Mouse (Mus musculus) forebrain, postnatal 0 days (tissue): Measurements from ENCODE around the gene Stn1. TPM values are rescaled to one million over a fixed set of nuclear protein-coding genes. Genes with fewer than 3 reads are reported as not detected.

Source experiments
- ATAC-seq: fragments of 200-750 bp; cut with Nextera tagmentation; 2 replicates; pipeline ENCODE4 v1.8.0; 2017; ENCODE audit warnings: mild to moderate bottlenecking, moderate library complexity
- DNase-seq: peaks from one replicate; pipeline ENCODE4 v3.0.0-alpha.2; 2015
- H3K27ac ChIP-seq: fragments of 300-500 bp; sonication (generic); 2 replicates; pipeline ENCODE4 v1.5.1; 2014; ENCODE audit warnings: low read depth, mild to moderate bottlenecking, antibody characterized with exemption, low read length, moderate library complexity, mixed read lengths
- H3K27me3 ChIP-seq: fragments of 300-500 bp; sonication (generic); 2 replicates; pipeline ENCODE4 v1.6.1; 2014; ENCODE audit warnings: mild to moderate bottlenecking, low read length, mixed read lengths; ENCODE audit not compliant: insufficient read depth
- H3K36me3 ChIP-seq: fragments of 300-500 bp; sonication (generic); 2 replicates; pipeline ENCODE4 v1.6.1; 2014; ENCODE audit warnings: mild to moderate bottlenecking, moderate library complexity; ENCODE audit not compliant: insufficient read depth
- H3K4me1 ChIP-seq: fragments of 300-500 bp; sonication (generic); 2 replicates; pipeline ENCODE4 v1.6.1; 2014; ENCODE audit warnings: antibody characterized with exemption; ENCODE audit not compliant: insufficient read depth
- H3K4me2 ChIP-seq: fragments of 300-500 bp; sonication (generic); 2 replicates; pipeline ENCODE4 v1.6.1; 2014; ENCODE audit warnings: low read depth, mild to moderate bottlenecking, moderate library complexity
- H3K4me3 ChIP-seq: fragments of 300-500 bp; sonication (generic); 2 replicates; pipeline ENCODE4 v1.5.1; 2014; ENCODE audit warnings: low read depth, low read length, mixed read lengths
- H3K9ac ChIP-seq: fragments of 300-500 bp; sonication (generic); 2 replicates; pipeline ENCODE4 v1.6.1; 2014; ENCODE audit warnings: mild to moderate bottlenecking
- H3K9me3 ChIP-seq: fragments of 300-500 bp; sonication (generic); 2 replicates; pipeline ENCODE4 v1.6.1; 2016; ENCODE audit warnings: low read length
- CTCF ChIP-seq: sonication (generic); IDR thresholded peaks from 2 replicates; pipeline ENCODE4 v1.5.1; 2016; ENCODE audit warnings: antibody characterized with exemption, control low read depth, low read depth
- WGBS: fragments of 180-500 bp; shearing (Covaris S2); extraction: QIAGEN DNeasy Blood & Tissue Kit; methylation state at CpG from one replicate; pipeline ENCODE4 v1.1.7; 2014; 5-methylcytosine and 5-hydroxymethylcytosine counted together
- polyA plus RNA-seq: library from polyadenylated mRNA; unstranded; fragments of >200 nt; fragmentation: Nextera tagmentation; extraction: Ambion mirVana; gene quantifications from 2 replicates; pipeline ENCODE4 v1.2.1, GENCODE M21; 2015
- total RNA-seq: library from RNA; depleted of rRNA; stranded (reverse); fragments of >200 nt; gene quantifications from 2 replicates; pipeline ENCODE4 v1.2.3, GENCODE M21; 2014

Stn1 gene
- total and polyA plus RNA-seq, 2 experiments from 2014 or later = 19.6 to 20.9 TPM

GRCm38 (mm10) chr19:47510473-47511293 is 26.6 kb downstream of the Stn1 start:
- Histone ChIP-seq H3K4me2 (0 out of 2 replicates have a peak overlapping the region, but pooled peaks have one; percentile 5), H3K27ac (peak overlapping the region; percentile 30), H3K4me1 (no peaks in the 10 kb centered on the region), H3K9ac (0 out of 2 replicates have a peak overlapping the region, but pooled peaks have one; percentile 1), H3K9me3 (no peaks in the 10 kb centered on the region), H3K36me3 (peaks cover 22% of the 10 kb centered on the region; the same call in 1 of the 2 replicates), H3K27me3 (no peaks in the 10 kb centered on the region), H3K4me3 (no peak overlapping the region)
- whole genome bisulfite sequencing = 26% methylated on average over 25 of the region's 25 CpGs
- TF ChIP-seq CTCF = no peak
- ATAC-seq (peak; percentile 42; the same call in 1 of the 2 replicates), DNase-seq (no peak)

DNA sequence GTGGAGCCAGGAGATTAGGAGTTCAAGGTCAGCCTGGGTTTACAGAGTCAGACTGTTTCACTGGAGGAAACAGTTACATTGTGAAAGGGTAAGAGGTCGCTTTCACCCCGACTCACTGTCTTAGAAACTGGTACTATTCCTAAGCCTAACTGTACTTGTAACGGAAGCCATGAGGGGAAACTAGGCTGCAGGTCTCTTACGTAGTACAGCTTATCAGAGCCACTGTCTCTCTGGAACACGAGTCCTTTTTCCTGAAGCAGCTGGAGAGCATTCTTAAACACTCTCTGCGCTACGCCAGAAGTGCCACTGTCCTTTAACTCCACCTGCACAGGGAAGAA is 27.2 kb downstream of the Stn1 start:
- Histone ChIP-seq H3K9ac (0 out of 2 replicates have a peak overlapping the region, but pooled peaks have one; percentile 1), H3K4me2 (no peak overlapping the region), H3K27ac (no peak overlapping the region), H3K36me3 (peaks cover 17% of the 10 kb centered on the region; the same call in 1 of the 2 replicates), H3K9me3 (no peaks in the 10 kb centered on the region), H3K4me3 (no peak overlapping the region), H3K27me3 (no peaks in the 10 kb centered on the region), H3K4me1 (no peaks in the 10 kb centered on the region)
- ATAC-seq (no peak), DNase-seq (no peak)
- 91% methylated on average over 7 of the region's 7 CpGs for WGBS
- TF ChIP-seq CTCF = no peak

- Histone ChIP-seq H3K27me3 (no peaks in the 10 kb centered on the region), H3K36me3 (0 out of 2 replicates have a peak, but pooled peaks cover 7% of the 10 kb centered on the region), H3K4me1 (no peaks in the 10 kb centered on the region), H3K4me3 (no peak overlapping the region), H3K4me2 (no peak overlapping the region), H3K9me3 (no peaks in the 10 kb centered on the region), H3K9ac (no peak overlapping the region), H3K27ac (no peak overlapping the region)
- WGBS = 80% methylated on average over 5 of the region's 5 CpGs
- ATAC-seq = no peak
- TF ChIP-seq CTCF = no peak
- DNase-seq = no peak
Measured at GRCm38 (mm10) chr19:47508771-47509281, 28.5 kb downstream of the Stn1 start.

DNA sequence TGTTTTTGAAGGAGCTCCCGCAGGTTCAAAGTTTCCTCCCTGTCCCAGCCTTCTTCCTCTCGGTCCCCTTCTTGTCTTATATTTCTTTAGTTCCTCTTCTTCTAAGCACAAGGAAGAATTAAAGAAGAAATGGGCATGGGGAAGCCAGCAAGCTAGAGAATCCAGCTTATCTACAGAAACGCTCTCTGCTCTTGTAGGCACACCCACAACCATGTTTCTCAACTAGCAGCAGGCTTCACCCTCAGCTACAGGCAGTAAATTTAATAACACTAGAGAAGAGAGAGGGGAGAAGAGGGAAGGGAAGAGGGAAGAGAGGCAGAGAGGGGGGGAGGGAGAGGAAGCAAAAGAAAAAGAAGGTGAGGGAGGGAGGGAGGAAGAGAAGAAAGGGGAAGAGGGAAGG is 29.1 kb downstream of the Stn1 start:
- Histone ChIP-seq H3K4me2 (no peak overlapping the region), H3K36me3 (0 out of 2 replicates have a peak, but pooled peaks cover 2% of the 10 kb centered on the region), H3K4me1 (no peaks in the 10 kb centered on the region), H3K9ac (no peak overlapping the region), H3K27ac (no peak overlapping the region), H3K4me3 (no peak overlapping the region), H3K27me3 (no peaks in the 10 kb centered on the region), H3K9me3 (no peaks in the 10 kb centered on the region)
- TF ChIP-seq CTCF = no peak
- ATAC-seq (no peak), DNase-seq (no peak)
- WGBS = 82% methylated on average over 3 of the region's 3 CpGs

DNA sequence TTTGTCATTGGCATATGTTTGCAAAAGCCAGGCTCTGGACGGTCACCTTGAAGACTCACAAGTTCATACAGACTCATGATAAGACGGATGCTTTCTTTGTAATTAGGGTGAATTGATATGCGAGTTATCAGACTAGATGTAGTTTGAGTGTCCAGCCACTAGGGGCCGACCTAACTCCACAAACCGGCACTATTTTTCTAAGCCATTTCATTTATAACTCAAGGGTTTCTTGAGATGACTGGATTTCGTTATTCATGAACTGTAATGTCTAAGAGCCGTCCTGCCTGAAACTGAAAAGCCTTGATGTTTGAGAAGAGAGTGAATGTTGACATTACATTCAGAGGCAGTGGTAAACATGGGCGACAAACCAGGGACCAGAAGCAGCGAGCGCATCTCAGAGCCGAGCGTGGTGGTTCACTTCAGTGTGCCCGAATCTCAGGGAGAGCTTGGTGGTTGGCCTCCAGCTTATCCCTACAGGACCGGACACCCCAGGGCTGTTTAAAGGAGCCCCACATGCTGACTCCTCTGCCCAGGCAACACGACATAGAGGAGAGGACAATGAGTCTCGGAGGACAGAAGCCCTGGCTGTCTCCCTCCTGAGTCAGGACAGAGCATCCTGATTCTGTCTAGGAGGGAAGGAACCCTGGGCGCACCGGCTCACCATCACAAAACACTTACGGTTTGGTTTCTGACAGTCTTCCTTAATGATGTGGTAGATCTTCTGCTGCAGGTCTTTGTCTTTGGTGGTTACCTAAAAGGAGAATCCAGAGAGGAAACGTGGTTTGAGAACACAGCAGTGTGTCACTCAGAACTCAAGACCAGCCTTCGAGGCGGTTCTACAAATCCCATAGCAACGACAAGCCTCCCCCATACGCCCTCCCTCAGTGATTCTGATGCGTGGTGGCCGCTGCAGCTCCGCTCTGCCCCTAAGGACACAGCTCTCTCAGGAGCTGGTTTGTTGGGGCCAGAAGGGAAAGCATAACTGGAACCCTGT is 29.9 kb downstream of the Stn1 start:
- Histone ChIP-seq H3K4me2 (peak overlapping the region; percentile 18), H3K9ac (peak overlapping the region; percentile 14; the same call in 1 of the 2 replicates), H3K27ac (no peak overlapping the region)

DNA sequence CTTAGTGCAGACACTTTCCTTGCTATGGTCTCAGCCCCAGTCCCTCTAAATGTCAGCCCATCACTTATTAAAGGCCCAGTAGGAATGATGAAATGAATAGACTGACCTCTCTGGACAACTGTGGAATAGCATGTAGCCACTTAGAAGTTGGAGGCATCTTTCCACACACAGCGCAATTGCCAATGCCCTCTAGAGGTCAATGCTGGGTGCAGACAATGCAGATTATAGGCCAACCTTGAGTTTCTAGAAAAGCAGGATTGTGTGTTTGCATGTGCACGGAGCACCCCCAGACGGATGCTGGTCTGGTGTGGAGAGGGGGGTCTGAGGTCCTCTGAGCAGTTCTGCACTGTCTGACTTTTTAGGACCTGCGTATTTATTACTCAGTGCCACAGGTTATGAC is 33.7 kb downstream of the Stn1 start:
- no peak for DNase-seq
- no peak for ATAC-seq
- Histone ChIP-seq H3K36me3 (no peaks in the 10 kb centered on the region), H3K4me1 (no peaks in the 10 kb centered on the region), H3K4me3 (no peak overlapping the region), H3K4me2 (no peak overlapping the region), H3K27ac (no peak overlapping the region), H3K27me3 (no peaks in the 10 kb centered on the region), H3K9me3 (no peaks in the 10 kb centered on the region), H3K9ac (no peak overlapping the region)
- WGBS = 64% methylated on average over 4 of the region's 4 CpGs
- TF ChIP-seq CTCF = peak; percentile 79

More for the DNA sequence above, 29.9 kb downstream of the Stn1 start:
- DNase-seq (peak; percentile 85), ATAC-seq (peak; percentile 52)
- H3K4me1 ChIP-seq = no peaks in the 10 kb centered on the region
- 0 out of 2 replicates have a peak, but pooled peaks cover 2% of the 10 kb centered on the region for H3K36me3 ChIP-seq
- H3K4me3 ChIP-seq = peak overlapping the region; percentile 3; the same call in 1 of the 2 replicates
- 47% methylated on average over 27 of the region's 27 CpGs for WGBS
- TF ChIP-seq CTCF = peak; percentile 95
- H3K9me3 ChIP-seq = no peaks in the 10 kb centered on the region
- no peaks in the 10 kb centered on the region for H3K27me3 ChIP-seq
